Mouse (Mus musculus): ENCODE measurements around the gene Hsdl1.

DNA sequence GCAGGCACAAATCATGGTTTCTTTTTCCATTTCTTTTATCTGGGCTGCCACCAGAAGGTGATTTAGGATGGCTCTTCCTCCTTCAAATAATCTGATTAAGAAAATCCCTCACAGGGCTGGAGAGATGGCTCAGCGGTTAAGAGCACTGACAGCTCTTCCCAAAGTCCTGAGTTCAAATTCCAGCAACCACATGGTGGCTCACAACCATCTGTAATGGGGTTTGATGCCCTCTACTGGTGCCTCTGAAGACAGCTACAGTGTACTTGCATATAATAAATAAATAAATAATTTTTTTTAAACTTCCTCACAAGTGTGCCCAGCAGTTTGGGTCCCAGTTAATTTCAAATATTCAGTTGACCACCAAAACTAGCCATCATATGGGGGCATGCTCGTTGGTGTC is 31.2 kb upstream of the Hsdl1 start:
- TF ChIP-seq POLR2A (IDR thresholded peaks at IDR 0.05; ENCODE audit: insufficient read depth, low read length), result no peak
- TF ChIP-seq EP300 (IDR thresholded peaks at IDR 0.05; ENCODE audit: insufficient read depth, low read depth, low read length), result no peak

Data from ES-Bruce4 (cell line).